Mouse (Mus musculus): Measurements from ENCODE around the gene Plvap. TPM values are rescaled to one million over a fixed set of nuclear protein-coding genes. Genes with fewer than 3 reads are reported as not detected.
A peak's percentile ranks its signal among the peaks of the same experiment; 100 is the strongest.
"Not testable (repeated sequence)": the region's sequence is repeated elsewhere in the genome, so short reads cannot be mapped to it uniquely, and the experiment has no call there.

Gene Plvap
- polyA plus RNA-seq, 1 experiment from 2014 or later: 58.0 TPM

- H3K4me1 ChIP-seq: peaks cover 33% of the 10 kb centered on the region
- H3K4me3 ChIP-seq; H3K27ac ChIP-seq (replicated peaks); H3K36me3 ChIP-seq (replicated peaks); H3K9me3 ChIP-seq: not testable (repeated sequence)
- H3K27me3 ChIP-seq (replicated peaks; ENCODE audit: low read depth, poor library complexity, severe bottlenecking): peaks cover 21% of the 10 kb centered on the region
- peak; percentile 75 for DNase-seq (ENCODE audit: low spot score)
- 42% methylated on average over 10 of the region's 10 CpGs for WGBS
These were observed 7.7 kb upstream of the Plvap start for GRCm38 (mm10) chr8:71519037-71519825.

GRCm38 (mm10) chr8:71516786-71517185 is 5.2 kb upstream of the Plvap start:
- H3K27me3 ChIP-seq (replicated peaks; ENCODE audit: low read depth, poor library complexity, severe bottlenecking): peaks cover 2% of the 10 kb centered on the region
- WGBS: 9% methylated on average over 6 of the region's 6 CpGs
- H3K4me1 ChIP-seq: peaks cover 39% of the 10 kb centered on the region
- peak; percentile 48 for DNase-seq (ENCODE audit: low spot score)
- no peaks in the 10 kb centered on the region for H3K9me3 ChIP-seq
- no peak overlapping the region for H3K4me3 ChIP-seq
- no peaks in the 10 kb centered on the region for H3K36me3 ChIP-seq (replicated peaks)
- H3K27ac ChIP-seq (replicated peaks): no peak overlapping the region; the same call in 1 of the 2 replicates

- H3K27ac ChIP-seq (replicated peaks): no peak overlapping the region
- WGBS: 77% methylated on average over 5 of the region's 5 CpGs
- peaks cover 20% of the 10 kb centered on the region for H3K27me3 ChIP-seq (replicated peaks; ENCODE audit: low read depth, poor library complexity, severe bottlenecking)
- DNase-seq (ENCODE audit: low spot score): no peak
- no peaks in the 10 kb centered on the region for H3K36me3 ChIP-seq (replicated peaks)
- no peaks in the 10 kb centered on the region for H3K9me3 ChIP-seq
- H3K4me3 ChIP-seq: no peak overlapping the region
- peaks cover 38% of the 10 kb centered on the region for H3K4me1 ChIP-seq
These were observed 3.5 kb upstream of the Plvap start for GRCm38 (mm10) chr8:71515043-71515442.

GRCm38 (mm10) chr8:71513018-71513754 is 1.6 kb upstream of the Plvap start:
- WGBS: 73% methylated on average over 15 of the region's 15 CpGs
- peak; percentile 30 for DNase-seq (ENCODE audit: low spot score)
- Histone ChIP-seq H3K4me1 (peaks cover 47% of the 10 kb centered on the region), H3K27ac (replicated peaks) (no peak overlapping the region; the same call in 1 of the 2 replicates), H3K27me3 (replicated peaks; ENCODE audit: low read depth, poor library complexity, severe bottlenecking) (peaks cover 38% of the 10 kb centered on the region), H3K4me3 (no peak overlapping the region), H3K36me3 (replicated peaks) (no peaks in the 10 kb centered on the region), H3K9me3 (no peaks in the 10 kb centered on the region)

- 62% methylated on average over 2 of the region's 2 CpGs for WGBS
- Histone ChIP-seq H3K4me3 (peak overlapping the region; percentile 37), H3K27me3 (replicated peaks; ENCODE audit: low read depth, poor library complexity, severe bottlenecking) (peaks cover 71% of the 10 kb centered on the region), H3K4me1 (peaks cover 45% of the 10 kb centered on the region), H3K36me3 (replicated peaks) (no peaks in the 10 kb centered on the region), H3K9me3 (no peaks in the 10 kb centered on the region), H3K27ac (replicated peaks) (no peak overlapping the region; the same call in 1 of the 2 replicates)
- DNase-seq (ENCODE audit: low spot score): no peak
These were observed 2.2 kb downstream of the Plvap start for GRCm38 (mm10) chr8:71509316-71509715.

GRCm38 (mm10) chr8:71507589-71508104 is 3.9 kb downstream of the Plvap start:
- peak; percentile 93 for DNase-seq (ENCODE audit: low spot score)
- under 1% methylated on average over 61 of the region's 61 CpGs for WGBS
- H3K9me3 ChIP-seq: no peaks in the 10 kb centered on the region
- H3K27me3 ChIP-seq (replicated peaks; ENCODE audit: low read depth, poor library complexity, severe bottlenecking): peaks cover 71% of the 10 kb centered on the region
- no peaks in the 10 kb centered on the region for H3K36me3 ChIP-seq (replicated peaks)
- peaks cover 43% of the 10 kb centered on the region for H3K4me1 ChIP-seq
- peak overlapping the region; percentile 63 for H3K4me3 ChIP-seq
- H3K27ac ChIP-seq (replicated peaks): peak overlapping the region; percentile 69

GRCm38 (mm10) chr8:71505979-71506378 is 5.6 kb downstream of the Plvap start:
- no peaks in the 10 kb centered on the region for H3K9me3 ChIP-seq
- no peak overlapping the region for H3K4me3 ChIP-seq
- DNase-seq (ENCODE audit: low spot score): no peak
- 87% methylated on average over 4 of the region's 4 CpGs for WGBS
- H3K36me3 ChIP-seq (replicated peaks): no peaks in the 10 kb centered on the region
- H3K4me1 ChIP-seq: peaks cover 34% of the 10 kb centered on the region
- peaks cover 61% of the 10 kb centered on the region for H3K27me3 ChIP-seq (replicated peaks; ENCODE audit: low read depth, poor library complexity, severe bottlenecking)
- H3K27ac ChIP-seq (replicated peaks): no peak overlapping the region

- Histone ChIP-seq H3K27ac (replicated peaks) (no peak overlapping the region), H3K4me3 (no peak overlapping the region)
- 95% methylated on average over 4 of the region's 4 CpGs for WGBS
These were observed 6.2 kb downstream of the Plvap start for GRCm38 (mm10) chr8:71505326-71505725.

GRCm38 (mm10) chr8:71504349-71504748 is 7.2 kb downstream of the Plvap start:
- Histone ChIP-seq H3K36me3 (replicated peaks) (no peaks in the 10 kb centered on the region), H3K4me3 (no peak overlapping the region), H3K4me1 (peaks cover 36% of the 10 kb centered on the region), H3K27ac (replicated peaks) (0 out of 2 replicates have a peak overlapping the region, but pooled peaks have one; percentile 7), H3K9me3 (no peaks in the 10 kb centered on the region), H3K27me3 (replicated peaks; ENCODE audit: low read depth, poor library complexity, severe bottlenecking) (peaks cover 45% of the 10 kb centered on the region)
- 89% methylated on average over 4 of the region's 4 CpGs for WGBS
- DNase-seq (ENCODE audit: low spot score): no peak

More at GRCm38 (mm10) chr8:71505326-71505725, 6.2 kb downstream of the Plvap start:
- peaks cover 37% of the 10 kb centered on the region for H3K4me1 ChIP-seq
- H3K27me3 ChIP-seq (replicated peaks; ENCODE audit: low read depth, poor library complexity, severe bottlenecking): peaks cover 54% of the 10 kb centered on the region
- H3K36me3 ChIP-seq (replicated peaks): no peaks in the 10 kb centered on the region
- H3K9me3 ChIP-seq: no peaks in the 10 kb centered on the region
- DNase-seq (ENCODE audit: low spot score): no peak

GRCm38 (mm10) chr8:71498816-71499690 is 12.5 kb downstream of the Plvap start:
- H3K4me3 ChIP-seq: peak overlapping the region; percentile 33
- no peaks in the 10 kb centered on the region for H3K9me3 ChIP-seq
- H3K27ac ChIP-seq (replicated peaks): peak overlapping the region; percentile 77
- peaks cover 2% of the 10 kb centered on the region for H3K36me3 ChIP-seq (replicated peaks)
- no peaks in the 10 kb centered on the region for H3K27me3 ChIP-seq (replicated peaks; ENCODE audit: low read depth, poor library complexity, severe bottlenecking)
- DNase-seq (ENCODE audit: low spot score): peak; percentile 76
- 32% methylated on average over 16 of the region's 16 CpGs for WGBS
- peaks cover 57% of the 10 kb centered on the region for H3K4me1 ChIP-seq

GRCm38 (mm10) chr8:71497881-71498501 is 13.6 kb downstream of the Plvap start:
- no peaks in the 10 kb centered on the region for H3K27me3 ChIP-seq (replicated peaks; ENCODE audit: low read depth, poor library complexity, severe bottlenecking)
- 25% methylated on average over 15 of the region's 15 CpGs for WGBS
- peaks cover 55% of the 10 kb centered on the region for H3K4me1 ChIP-seq
- no peak for DNase-seq (ENCODE audit: low spot score)
- no peaks in the 10 kb centered on the region for H3K9me3 ChIP-seq
- peaks cover 12% of the 10 kb centered on the region for H3K36me3 ChIP-seq (replicated peaks)
- H3K4me3 ChIP-seq: peak overlapping the region; percentile 33
- H3K27ac ChIP-seq (replicated peaks): peak overlapping the region; percentile 77

Data from embryonic facial prominence, embryonic 10.5 days (tissue).